Mouse (Mus musculus) lung, postnatal 36 days (tissue): ENCODE measurements around the gene Fam205c.

Experiments used
- DNase-seq: peaks from one replicate; pipeline ENCODE4 v3.0.0; 2022; ENCODE audit warnings: mixed read lengths

Gene Fam205c

DNA sequence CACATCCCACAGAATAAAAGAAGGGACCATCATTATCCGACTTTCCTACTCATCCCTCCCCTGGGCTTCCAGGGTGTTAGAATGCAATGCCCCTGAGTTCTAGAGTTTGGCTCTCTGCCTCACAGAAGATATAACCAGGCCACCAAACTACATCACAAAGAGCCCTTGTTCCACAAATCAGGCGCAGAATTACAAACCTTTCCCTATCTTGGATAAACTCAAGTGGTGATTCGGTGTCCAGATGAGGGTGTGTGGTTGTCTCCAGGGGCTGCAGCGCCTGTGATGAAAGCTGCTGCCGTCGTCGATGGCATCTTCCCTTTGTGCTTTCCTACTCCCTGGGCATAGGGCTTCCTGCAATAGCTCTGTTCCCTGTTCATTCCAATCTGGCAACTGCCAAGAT is at the start of gene Fam205c:
TSS of gene Fam205c (minus strand) at position 101 of the 400 bp plus-strand sequence.
- no peak for DNase-seq

- DNase-seq: no peak
Observed at GRCm38 (mm10) chr4:42922461-42922860, 48.4 kb upstream of the Fam205c start.

DNA sequence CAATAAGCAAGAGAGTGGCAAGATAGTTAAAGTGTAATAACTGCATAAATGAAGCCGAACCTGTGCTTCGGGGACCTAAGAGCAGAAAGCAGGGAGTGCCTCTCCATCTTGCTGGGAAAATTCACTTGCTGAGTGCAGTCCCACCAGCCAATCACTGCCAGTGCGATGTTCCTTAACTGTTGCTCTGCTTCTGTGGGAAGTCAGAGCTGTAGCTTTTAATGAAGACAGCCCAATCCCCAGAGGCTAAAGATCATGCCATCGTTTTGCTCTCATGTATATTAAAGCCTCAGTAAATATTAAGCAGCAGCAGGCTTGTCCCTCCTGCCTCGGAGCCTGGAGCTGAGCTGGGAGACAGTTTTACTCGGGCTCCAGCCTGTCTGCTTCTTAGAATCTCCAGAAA is 48.0 kb upstream of the Fam205c start:
- DNase-seq: no peak

GRCm38 (mm10) chr4:42921536-42921935 is 47.5 kb upstream of the Fam205c start:
- DNase-seq: no peak

- peak; percentile 58 for DNase-seq
Observed at GRCm38 (mm10) chr4:42920726-42921125, 46.7 kb upstream of the Fam205c start.

- no peak for DNase-seq
Observed at GRCm38 (mm10) chr4:42917402-42917774, 43.4 kb upstream of the Fam205c start.

DNA sequence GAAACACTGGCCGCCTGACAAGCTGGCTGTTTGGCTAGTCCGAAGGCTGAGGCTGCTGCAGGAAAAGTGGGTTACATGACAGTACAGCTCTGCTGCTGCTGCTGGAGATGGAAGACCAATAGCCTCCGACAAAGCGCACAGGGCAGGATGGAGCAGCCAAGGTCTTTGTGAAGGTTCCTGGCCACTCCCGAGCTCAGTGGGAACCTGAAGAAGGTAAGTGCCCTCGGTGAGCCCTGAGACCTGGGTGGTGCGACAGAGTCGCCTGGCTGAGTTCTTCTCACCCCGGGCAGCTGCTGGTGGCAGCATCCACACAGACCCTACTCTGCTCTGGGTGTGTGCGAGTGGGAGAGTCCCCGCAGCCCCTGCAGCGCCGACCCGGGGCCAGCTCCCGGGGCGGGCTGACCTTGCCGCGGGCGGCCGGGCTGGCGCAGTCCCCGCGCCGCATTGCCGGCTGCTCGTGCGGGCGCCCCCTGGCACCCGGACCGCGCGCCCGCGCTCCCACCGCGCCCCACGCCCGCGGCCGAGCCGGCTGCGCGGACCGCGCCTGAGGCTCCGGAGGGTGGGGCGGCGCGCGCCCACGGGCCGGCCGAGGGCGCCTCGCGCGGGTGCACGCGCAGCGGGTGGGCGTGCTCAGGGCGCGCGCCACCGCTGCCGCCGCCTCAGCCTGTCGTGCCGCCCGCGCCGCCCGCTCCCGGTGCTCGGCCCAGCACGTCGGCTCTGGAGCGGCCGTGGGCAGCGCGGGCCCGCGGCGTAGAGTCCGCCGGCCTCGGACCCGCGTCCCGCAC is 42.8 kb upstream of the Fam205c start, which contains the start of gene Phf24:
TSS of gene Phf24 (plus strand) at position 44 of the 785 bp plus-strand sequence.
- DNase-seq: peak; percentile 18

DNA sequence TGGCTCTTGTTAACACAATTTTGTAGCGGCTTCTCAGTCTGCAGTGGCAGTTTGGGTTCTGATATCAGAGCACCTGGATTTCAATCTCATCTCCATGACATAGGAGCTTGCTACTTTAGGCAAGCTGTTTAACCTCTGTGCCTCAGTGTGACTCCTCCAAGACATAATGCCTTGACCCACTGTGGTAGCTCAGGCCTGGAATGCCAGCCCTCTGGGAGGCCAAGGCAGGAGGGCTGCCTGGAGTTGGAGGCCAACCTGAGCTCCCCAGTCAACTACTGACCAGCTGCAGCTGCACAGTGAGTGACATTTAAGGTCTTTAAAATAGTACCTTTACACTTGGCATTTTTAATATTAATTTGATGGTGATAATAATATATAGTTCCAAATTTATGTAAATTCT is 41.9 kb upstream of the Fam205c start:
- DNase-seq: no peak

GRCm38 (mm10) chr4:42915311-42915710 is 41.3 kb upstream of the Fam205c start:
- no peak for DNase-seq

DNA sequence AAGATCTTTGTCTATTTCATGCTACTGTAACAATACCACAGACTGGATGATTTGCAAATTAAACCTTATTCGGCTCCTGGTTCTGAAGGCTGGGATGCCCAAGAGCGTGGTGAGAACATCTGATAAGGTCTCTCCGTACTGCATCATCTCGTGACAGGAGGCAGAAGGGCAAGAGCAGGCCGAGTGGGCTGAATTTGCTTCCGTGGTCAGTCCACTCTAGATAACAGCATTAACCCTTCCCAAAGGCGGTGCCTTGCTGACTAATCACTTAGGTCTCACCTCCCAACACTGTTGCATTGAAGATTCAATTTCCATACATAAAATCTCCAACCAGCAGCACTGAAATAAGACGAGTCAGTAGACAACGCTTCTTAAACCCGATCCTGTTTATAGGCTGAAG is 39.4 kb upstream of the Fam205c start:
- DNase-seq: no peak

GRCm38 (mm10) chr4:42904966-42905365 is 30.9 kb upstream of the Fam205c start:
- no peak for DNase-seq

- no peak for DNase-seq
Observed at GRCm38 (mm10) chr4:42904523-42904922, 30.5 kb upstream of the Fam205c start.

GRCm38 (mm10) chr4:42903942-42904341 is 29.9 kb upstream of the Fam205c start:
- no peak for DNase-seq

DNA sequence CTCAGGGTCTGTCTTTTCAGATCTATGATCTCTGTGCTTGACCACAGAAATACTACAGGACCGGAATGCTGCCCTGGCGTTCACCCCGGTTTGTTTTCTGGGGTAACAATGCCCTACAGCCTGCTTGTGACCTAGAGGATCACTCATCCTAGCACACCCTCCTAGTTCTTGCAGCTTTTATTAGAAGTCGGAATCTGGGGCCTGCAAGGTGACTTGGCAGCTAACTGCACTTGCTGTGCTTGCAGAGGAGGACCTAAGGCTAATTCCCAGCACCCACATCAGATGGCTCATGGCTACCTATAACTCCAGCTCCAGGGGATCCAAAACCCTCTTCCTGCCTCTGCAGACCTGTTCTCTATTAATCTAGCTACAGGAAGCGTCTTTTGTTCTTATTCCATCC is 28.7 kb upstream of the Fam205c start:
- no peak for DNase-seq

DNA sequence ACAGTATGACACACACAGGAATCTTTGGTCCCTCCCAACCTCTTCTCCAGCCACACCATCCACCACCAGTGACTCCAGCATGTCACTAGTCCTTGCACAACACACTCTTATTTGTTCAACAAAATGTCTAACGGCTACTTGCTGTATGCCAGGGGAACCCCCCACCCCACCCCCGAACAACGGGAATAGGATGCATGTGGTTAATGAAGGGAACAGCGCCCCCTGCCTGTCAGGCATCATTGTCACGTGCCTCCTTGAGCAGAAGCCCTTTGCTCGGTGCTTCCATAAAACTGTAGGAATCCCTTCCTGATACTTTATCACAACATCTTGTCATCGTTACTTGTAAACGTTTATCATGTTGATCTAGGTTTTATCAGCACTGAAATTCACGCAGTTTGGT is 28.1 kb upstream of the Fam205c start:
- DNase-seq: peak; percentile 34

GRCm38 (mm10) chr4:42900878-42901277 is 26.8 kb upstream of the Fam205c start:
- DNase-seq: no peak

- no peak for DNase-seq
Observed at GRCm38 (mm10) chr4:42898914-42899313, 24.9 kb upstream of the Fam205c start.

GRCm38 (mm10) chr4:42895118-42895517 is 21.1 kb upstream of the Fam205c start:
- DNase-seq: no peak

GRCm38 (mm10) chr4:42891176-42891575 is 17.1 kb upstream of the Fam205c start:
- DNase-seq: no peak

GRCm38 (mm10) chr4:42888806-42889205 is 14.8 kb upstream of the Fam205c start:
- no peak for DNase-seq

GRCm38 (mm10) chr4:42886926-42887325 is 12.9 kb upstream of the Fam205c start:
- DNase-seq: no peak

DNA sequence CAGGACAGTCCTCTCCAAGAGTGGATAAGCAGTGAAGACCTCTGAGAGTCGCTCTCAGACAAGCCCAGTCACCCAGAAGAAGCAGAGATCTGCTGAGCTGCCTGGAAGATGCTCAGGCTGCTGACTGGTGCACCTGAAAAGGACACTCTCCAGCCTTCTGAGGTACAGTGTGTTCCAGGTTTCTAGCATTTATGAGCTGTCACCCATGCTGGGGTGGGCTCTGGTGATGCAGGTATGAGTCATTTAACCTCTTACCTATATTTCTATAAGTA is 6.6 kb upstream of the Fam205c start:
- no peak for DNase-seq

GRCm38 (mm10) chr4:42879829-42880676 is 6.0 kb upstream of the Fam205c start:
- no peak for DNase-seq

DNA sequence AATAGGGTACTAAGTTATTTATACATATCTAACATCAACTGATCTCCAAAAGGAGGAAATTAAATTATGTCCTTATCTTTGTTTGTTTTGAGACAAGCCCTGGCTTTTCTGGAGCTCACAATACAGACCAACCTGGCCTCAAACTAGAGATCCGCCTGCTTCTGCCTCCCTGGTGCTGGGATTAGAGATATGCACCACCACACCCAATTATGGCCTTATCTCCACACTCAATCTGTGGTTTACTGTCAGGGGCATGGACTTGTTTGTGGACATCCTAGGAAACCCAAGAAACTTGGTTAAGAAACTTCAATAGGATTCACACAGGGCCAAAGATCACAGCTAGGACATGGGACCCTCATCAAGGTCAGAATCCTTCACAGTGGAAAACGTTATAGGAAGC is 3.6 kb upstream of the Fam205c start:
- DNase-seq: no peak
